Mouse (Mus musculus) forebrain, embryonic 12.5 days (tissue): ENCODE data around the gene Cttn. TPM values are rescaled to one million over a fixed set of nuclear protein-coding genes. Genes with fewer than 3 reads are reported as not detected.

Experiments
- ATAC-seq: fragments of 200-750 bp; cut with Nextera tagmentation; 2 replicates; pipeline ENCODE4 v1.8.0; 2017; ENCODE audit warnings: moderate TSS enrichment; ENCODE audit not compliant: low FRiP score
- H3K27ac ChIP-seq: fragments of 300-500 bp; sonication (generic); 2 replicates; pipeline ENCODE4 v1.5.1; 2016; ENCODE audit warnings: mild to moderate bottlenecking
- H3K27me3 ChIP-seq: fragments of 300-500 bp; sonication (generic); 2 replicates; pipeline ENCODE4 v1.6.1; 2016; ENCODE audit warnings: mild to moderate bottlenecking
- H3K36me3 ChIP-seq: fragments of 300-500 bp; sonication (generic); replicated peaks from 2 replicates; pipeline ENCODE4 v1.6.1; 2016; ENCODE audit warnings: mild to moderate bottlenecking
- H3K4me1 ChIP-seq: fragments of 300-500 bp; sonication (generic); 2 replicates; pipeline ENCODE4 v1.6.1; 2016
- H3K4me2 ChIP-seq: fragments of 300-500 bp; sonication (generic); 2 replicates; pipeline ENCODE4 v1.6.1; 2016; ENCODE audit warnings: mild to moderate bottlenecking, moderate library complexity
- H3K4me3 ChIP-seq: fragments of 300-500 bp; sonication (generic); replicated peaks from 2 replicates; pipeline ENCODE4 v1.5.1; 2016; ENCODE audit warnings: mild to moderate bottlenecking
- H3K9ac ChIP-seq: fragments of 300-500 bp; sonication (generic); 2 replicates; pipeline ENCODE4 v1.6.1; 2016; ENCODE audit warnings: mild to moderate bottlenecking
- H3K9me3 ChIP-seq: fragments of 300-500 bp; sonication (generic); 2 replicates; pipeline ENCODE4 v1.6.1; 2016
- WGBS: fragments of 180-500 bp; shearing (Covaris S2); methylation state at CpG from one replicate; pipeline ENCODE4 v1.1.7; 2016; 5-methylcytosine and 5-hydroxymethylcytosine counted together
- polyA plus RNA-seq: library from polyadenylated mRNA; unstranded; fragments of >200 nt; fragmentation: Nextera tagmentation; extraction: Ambion mirVana; gene quantifications from 2 replicates; pipeline ENCODE4 v1.2.1, GENCODE M21; 2016

The Cttn gene
- polyA plus RNA-seq, 1 experiment from 2014 or later = 187 TPM

DNA sequence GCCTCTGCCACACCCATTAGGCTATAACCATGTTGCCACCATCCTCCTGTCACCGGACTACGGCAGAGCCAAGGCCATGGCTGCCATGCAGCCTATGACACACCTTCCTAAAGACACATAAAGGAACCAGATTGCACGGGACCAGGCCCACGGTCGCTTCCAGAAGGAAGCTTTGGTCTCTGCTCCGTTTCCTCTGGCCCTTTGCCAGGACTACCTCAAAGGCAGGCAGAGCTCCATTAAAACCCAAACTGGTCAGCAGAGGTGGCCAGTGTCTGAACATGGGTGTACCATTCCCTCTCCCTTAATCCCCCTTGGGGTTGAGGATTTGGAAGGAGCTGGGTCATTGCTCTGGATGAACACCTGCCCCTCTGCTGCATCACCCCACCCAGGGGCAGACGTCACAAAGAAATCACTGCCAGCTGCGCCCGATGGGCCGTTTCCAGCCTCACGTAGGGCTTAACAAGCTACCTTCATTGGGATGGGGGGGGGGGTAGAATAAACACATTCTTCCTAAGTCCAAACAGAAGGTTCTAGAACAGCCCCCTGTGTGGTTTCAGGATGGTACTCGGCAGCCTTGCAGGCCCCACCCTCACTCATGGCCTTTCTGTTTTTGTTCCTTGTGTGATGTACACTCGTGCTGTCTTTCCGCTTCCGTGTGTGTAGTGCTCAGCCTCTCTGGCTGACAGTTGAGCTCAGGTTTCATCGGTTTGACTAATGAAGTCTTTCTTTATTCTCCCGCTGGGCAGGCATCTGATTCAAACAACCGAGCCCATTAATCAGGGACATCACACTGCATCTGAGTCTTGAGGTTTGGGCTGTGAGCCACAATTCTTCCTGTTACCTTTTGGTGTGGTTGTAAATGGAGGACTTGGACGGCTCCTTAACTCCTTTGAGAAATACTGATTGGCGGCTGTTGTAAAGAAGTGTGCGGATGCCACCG is 58.6 kb downstream of the Cttn start:
- Histone ChIP-seq H3K4me1 (peaks cover 18% of the 10 kb centered on the region), H3K4me2 (no peak overlapping the region), H3K27ac (peak overlapping the region; percentile 59; the same call in 1 of the 2 replicates), H3K4me3 (no peak overlapping the region), H3K9ac (no peak overlapping the region), H3K27me3 (no peaks in the 10 kb centered on the region), H3K36me3 (0 out of 2 replicates have a peak, but pooled peaks cover 15% of the 10 kb centered on the region), H3K9me3 (no peaks in the 10 kb centered on the region)
- no peak for ATAC-seq
- WGBS = 60% methylated on average over 22 of the region's 22 CpGs

DNA sequence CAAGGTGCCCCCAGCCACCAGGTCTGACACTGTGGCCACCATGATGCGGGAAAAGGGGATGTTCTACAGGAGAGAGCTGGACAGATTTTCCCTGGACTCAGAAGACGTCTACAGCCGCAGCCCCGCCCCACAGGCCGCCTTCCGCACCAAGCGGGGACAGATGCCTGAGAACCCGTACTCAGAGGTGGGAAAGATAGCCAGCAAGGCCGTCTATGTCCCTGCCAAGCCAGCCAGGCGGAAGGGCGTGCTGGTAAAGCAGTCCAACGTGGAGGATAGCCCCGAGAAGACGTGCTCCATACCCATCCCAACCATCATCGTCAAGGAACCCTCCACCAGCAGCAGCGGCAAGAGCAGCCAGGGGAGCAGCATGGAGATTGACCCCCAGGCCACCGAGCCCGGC is 61.1 kb downstream of the Cttn start:
- ATAC-seq = no peak
- no peak overlapping the region for H3K9ac ChIP-seq
- 0 out of 2 replicates have a peak, but pooled peaks cover 15% of the 10 kb centered on the region for H3K36me3 ChIP-seq
- H3K27me3 ChIP-seq = no peaks in the 10 kb centered on the region
- peaks cover 13% of the 10 kb centered on the region for H3K4me1 ChIP-seq
- no peak overlapping the region for H3K27ac ChIP-seq
- 89% methylated on average over 18 of the region's 18 CpGs for WGBS
- no peaks in the 10 kb centered on the region for H3K9me3 ChIP-seq
- H3K4me3 ChIP-seq = no peak overlapping the region
- H3K4me2 ChIP-seq = no peak overlapping the region

DNA sequence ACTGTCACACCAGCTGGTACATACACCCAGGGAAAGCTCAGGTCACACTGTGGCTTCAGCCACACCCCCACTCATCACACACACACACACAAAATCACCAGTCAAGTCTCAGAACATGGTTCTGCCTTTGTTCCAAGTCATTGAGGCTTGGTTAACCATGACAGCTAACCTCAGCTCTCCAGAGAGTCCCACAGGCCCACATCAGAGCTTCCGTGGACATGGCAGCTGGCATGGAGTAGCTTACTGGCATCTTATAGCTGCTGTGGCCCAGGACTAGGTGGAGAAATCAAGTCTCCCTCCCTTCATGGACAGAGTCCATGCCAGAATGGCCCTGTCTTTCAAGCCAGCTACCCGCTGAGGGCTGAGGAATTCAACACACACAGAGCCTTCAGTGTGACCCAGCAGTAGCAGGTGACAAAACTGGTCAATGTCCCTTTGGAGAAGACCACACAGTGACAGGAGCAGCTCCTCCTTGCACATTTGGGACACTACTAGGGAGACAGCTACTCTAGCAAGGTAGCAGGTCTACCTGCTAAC is 62.3 kb downstream of the Cttn start:
- Histone ChIP-seq H3K4me2 (no peak overlapping the region), H3K27me3 (no peaks in the 10 kb centered on the region), H3K9ac (no peak overlapping the region), H3K36me3 (0 out of 2 replicates have a peak, but pooled peaks cover 15% of the 10 kb centered on the region), H3K4me3 (no peak overlapping the region), H3K4me1 (peaks cover 13% of the 10 kb centered on the region), H3K27ac (no peak overlapping the region), H3K9me3 (no peaks in the 10 kb centered on the region)
- ATAC-seq = no peak
- WGBS = 86% methylated on average over 2 of the region's 2 CpGs

DNA sequence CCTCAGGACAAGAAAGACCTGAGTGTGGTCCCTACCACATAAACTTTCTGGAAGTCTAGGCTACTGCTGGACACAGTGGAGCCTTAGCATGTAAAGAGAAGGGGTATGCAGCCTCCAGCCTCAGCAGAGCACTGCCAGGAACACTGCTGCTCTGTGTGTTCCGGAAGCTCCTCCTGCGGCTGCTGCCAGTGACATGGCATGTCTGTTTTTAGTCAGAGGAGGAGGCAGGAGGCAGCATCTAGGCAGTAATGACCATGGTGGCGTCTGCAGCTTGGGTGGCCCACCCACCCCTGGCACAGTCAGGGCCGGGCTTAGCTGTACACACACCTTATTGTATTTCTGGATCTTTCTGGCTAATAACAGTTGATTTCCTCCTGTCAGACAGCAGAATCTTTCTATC is 63.1 kb downstream of the Cttn start:
- no peak overlapping the region for H3K4me3 ChIP-seq
- peaks cover 11% of the 10 kb centered on the region for H3K4me1 ChIP-seq
- H3K36me3 ChIP-seq = 0 out of 2 replicates have a peak, but pooled peaks cover 15% of the 10 kb centered on the region
- no peaks in the 10 kb centered on the region for H3K9me3 ChIP-seq
- no peak overlapping the region for H3K27ac ChIP-seq
- no peak overlapping the region for H3K9ac ChIP-seq
- H3K4me2 ChIP-seq = no peak overlapping the region
- H3K27me3 ChIP-seq = no peaks in the 10 kb centered on the region
- ATAC-seq = no peak
- WGBS = 79% methylated on average over 4 of the region's 4 CpGs

DNA sequence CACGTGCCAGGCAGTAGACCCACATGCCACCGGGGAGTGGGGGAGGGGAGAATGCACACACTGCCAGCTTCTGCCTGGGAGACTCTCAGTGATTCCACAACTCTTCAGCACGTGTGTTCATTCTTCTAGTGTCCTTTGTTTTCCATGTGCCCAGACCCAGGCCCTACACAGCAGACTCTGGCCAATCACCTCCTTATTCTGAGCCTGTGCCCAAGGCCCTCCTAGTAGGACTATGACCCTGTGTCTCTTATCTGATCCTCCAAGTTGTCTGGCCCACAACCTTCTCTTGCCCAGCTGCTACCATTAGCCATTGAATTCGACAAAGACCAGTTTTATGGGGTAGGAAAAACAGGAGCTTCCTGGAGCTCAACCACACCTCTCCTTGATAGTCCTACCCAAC is 68.3 kb downstream of the Cttn start:
- Histone ChIP-seq H3K4me1 (no peaks in the 10 kb centered on the region), H3K36me3 (no peaks in the 10 kb centered on the region), H3K27ac (no peak overlapping the region), H3K27me3 (no peaks in the 10 kb centered on the region), H3K9me3 (no peaks in the 10 kb centered on the region), H3K4me3 (no peak overlapping the region), H3K4me2 (no peak overlapping the region), H3K9ac (no peak overlapping the region)
- 76% methylated on average over 4 of the region's 4 CpGs for WGBS
- no peak for ATAC-seq

DNA sequence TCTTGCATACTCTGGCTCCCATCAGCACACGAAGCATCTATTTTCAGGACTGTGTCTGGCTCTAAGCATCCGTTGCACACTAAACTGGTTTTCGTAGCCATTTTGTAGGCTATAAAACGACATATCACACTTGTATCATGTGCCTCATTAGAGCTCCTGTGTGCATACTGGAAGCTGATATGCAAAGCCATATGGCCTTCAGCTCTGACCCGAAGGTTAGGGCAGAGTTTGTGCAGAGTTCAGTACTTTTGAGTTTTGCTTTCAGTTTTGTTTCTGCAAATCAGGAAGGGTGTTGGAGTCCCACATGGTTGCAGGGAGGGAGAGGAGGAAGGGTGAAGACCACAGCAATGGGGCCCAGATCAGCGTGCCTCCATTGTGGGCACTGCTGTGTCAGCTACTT is 79.1 kb downstream of the Cttn start:
- no peak overlapping the region for H3K27ac ChIP-seq
- ATAC-seq = no peak
- WGBS = 88% methylated on average over 6 of the region's 6 CpGs

DNA sequence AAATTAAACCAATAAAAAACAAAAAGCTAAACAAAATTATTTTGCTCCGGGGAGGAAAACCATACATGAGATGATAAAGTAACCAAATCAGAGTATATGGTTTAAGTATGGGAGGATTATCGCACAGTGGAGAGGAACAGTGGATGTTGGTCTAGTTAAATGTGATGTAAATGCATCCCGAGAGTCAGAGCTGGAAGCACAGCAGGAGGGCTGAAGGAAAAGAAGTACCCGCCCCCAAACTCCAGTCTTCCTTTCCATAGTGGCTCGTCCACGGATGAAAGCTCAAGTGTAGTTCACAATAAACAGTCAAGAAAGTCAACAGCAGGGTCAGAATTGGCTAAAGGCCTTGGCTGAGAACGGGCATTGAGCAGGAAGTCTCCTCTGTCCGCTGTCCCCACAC is 80.1 kb downstream of the Cttn start:
- Histone ChIP-seq H3K27ac (no peak overlapping the region), H3K4me3 (no peak overlapping the region), H3K36me3 (no peaks in the 10 kb centered on the region), H3K27me3 (no peaks in the 10 kb centered on the region), H3K9me3 (peaks cover 3% of the 10 kb centered on the region; the same call in 1 of the 2 replicates), H3K4me2 (no peak overlapping the region), H3K9ac (no peak overlapping the region), H3K4me1 (peaks cover 12% of the 10 kb centered on the region)
- WGBS = 44% methylated on average over 8 of the region's 8 CpGs
- ATAC-seq = no peak

More for the DNA sequence above, 79.1 kb downstream of the Cttn start:
- peaks cover 12% of the 10 kb centered on the region for H3K4me1 ChIP-seq
- H3K9me3 ChIP-seq = peaks cover 3% of the 10 kb centered on the region; the same call in 1 of the 2 replicates
- H3K4me2 ChIP-seq = no peak overlapping the region
- no peaks in the 10 kb centered on the region for H3K36me3 ChIP-seq
- no peaks in the 10 kb centered on the region for H3K27me3 ChIP-seq
- H3K9ac ChIP-seq = no peak overlapping the region
- H3K4me3 ChIP-seq = no peak overlapping the region

DNA sequence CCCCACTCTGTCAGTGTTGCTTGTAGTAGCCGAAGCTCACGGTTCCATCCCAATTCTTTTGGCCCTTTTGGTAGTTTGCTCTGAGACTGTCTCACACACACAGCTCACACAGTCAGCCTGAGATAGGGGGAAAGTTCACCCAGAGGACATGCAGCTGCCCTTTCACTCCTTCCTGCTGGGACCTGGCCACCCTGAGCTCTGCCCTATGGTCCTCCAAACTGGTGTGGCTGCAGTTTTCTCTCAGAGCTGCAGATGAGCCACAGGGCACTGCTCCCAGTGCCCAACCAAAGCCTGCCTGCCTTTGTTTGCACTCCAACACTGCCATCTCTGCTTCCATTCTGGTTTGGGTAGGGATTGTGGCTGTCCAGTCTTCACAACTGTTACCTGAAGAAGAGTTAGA is 81.1 kb downstream of the Cttn start:
- WGBS = 93% methylated on average over 2 of the region's 2 CpGs
- Histone ChIP-seq H3K27ac (no peak overlapping the region), H3K9me3 (peaks cover 3% of the 10 kb centered on the region; the same call in 1 of the 2 replicates), H3K36me3 (no peaks in the 10 kb centered on the region), H3K4me2 (no peak overlapping the region), H3K4me3 (no peak overlapping the region), H3K9ac (no peak overlapping the region), H3K4me1 (peaks cover 12% of the 10 kb centered on the region), H3K27me3 (no peaks in the 10 kb centered on the region)
- ATAC-seq = no peak

DNA sequence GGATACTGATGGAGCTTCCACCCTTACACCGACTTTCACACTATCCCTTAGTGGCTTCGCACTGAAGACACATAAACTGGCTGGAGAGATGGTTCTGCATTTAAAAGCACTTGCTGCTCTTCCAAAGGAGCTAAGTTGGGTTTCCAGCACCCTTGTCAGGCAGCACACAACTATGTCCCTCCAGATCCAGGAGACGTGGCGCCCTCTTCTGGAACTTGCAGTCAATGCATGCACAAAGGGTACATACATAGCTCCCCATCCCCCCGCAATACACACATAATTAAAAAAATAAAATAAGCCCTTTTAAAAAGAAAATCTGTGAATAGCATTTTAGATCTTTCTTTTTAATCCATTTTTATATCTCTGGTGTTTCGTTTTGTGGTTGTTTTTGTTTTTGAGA is 83.3 kb downstream of the Cttn start:
- peaks cover 16% of the 10 kb centered on the region for H3K4me1 ChIP-seq

More for the DNA sequence above, 83.3 kb downstream of the Cttn start:
- no peaks in the 10 kb centered on the region for H3K27me3 ChIP-seq
- no peak for ATAC-seq
- H3K27ac ChIP-seq = no peak overlapping the region
- 93% methylated on average over 6 of the region's 6 CpGs for WGBS
- no peak overlapping the region for H3K4me3 ChIP-seq
- H3K9me3 ChIP-seq = peaks cover 3% of the 10 kb centered on the region; the same call in 1 of the 2 replicates
- H3K36me3 ChIP-seq = no peaks in the 10 kb centered on the region
- H3K4me2 ChIP-seq = no peak overlapping the region
- H3K9ac ChIP-seq = no peak overlapping the region

Other genes with a start within 250 kb of the Cttn start
- gene Ppfia1, start 82.7 kb upstream of the Cttn start, polyA plus RNA-seq = 49.1 and 55.2 TPM in 2 replicates
- gene Fadd, start 111.5 kb upstream of the Cttn start, polyA plus RNA-seq = 8.1 and 8.7 TPM in 2 replicates